ENCODE assay signal across 8 mouse cellular contexts in genomic region chr2:158795043-158795442, GRCm38 (mm10). TPM values are rescaled to one million over a fixed set of nuclear protein-coding genes. Genes with fewer than 3 reads are reported as not detected.
DNase-seq lines count a peak whose midpoint lies in the region; ATAC-seq and TF ChIP-seq lines count a peak whose summit lies in the region.

No protein-coding gene starts in this region.

- TF ChIP-seq CTCF in testis, adult 2 months (IDR thresholded peaks at IDR 0.05; ENCODE audit: control insufficient read depth, insufficient read depth, insufficient replicate concordance, low read depth, low read length): no peak

- peaks cover 6% of the 10 kb centered on the region for H3K4me1 ChIP-seq in testis, adult 2 months (ENCODE audit: control insufficient read depth, insufficient read depth, low read length)
- peaks cover 24% of the 10 kb centered on the region for H3K4me1 ChIP-seq in liver, embryonic 13.5 days (replicated peaks)

- DNase-seq in frontal cortex, postnatal 14 days (ENCODE audit: low spot score in 2 of 2): no peak
- DNase-seq in testis, postnatal 14 days (ENCODE audit: low spot score): no peak
- no peak for DNase-seq in liver, embryonic 13.5 days
- no peak for DNase-seq in right cerebral cortex, adult 18-20 months
- no peak for DNase-seq in gastrocnemius, postnatal 10 days
- no peak for DNase-seq in thymus, postnatal 10 days (ENCODE audit: low spot score in 2 of 2)

- peak overlapping the region; percentile 81 for H3K9ac ChIP-seq in liver, embryonic 13.5 days

- no peaks in the 10 kb centered on the region for H3K9me3 ChIP-seq in liver, embryonic 13.5 days (replicated peaks)

- 10% methylated on average over 15 of the region's 15 CpGs for WGBS in liver, embryonic 13.5 days (ENCODE audit: insufficient replicate concordance)

- H3K36me3 ChIP-seq in testis, adult 2 months (ENCODE audit: control insufficient read depth, insufficient read depth, low read length): no peaks in the 10 kb centered on the region
- peaks cover 6% of the 10 kb centered on the region for H3K36me3 ChIP-seq in liver, embryonic 13.5 days

- ATAC-seq in frontal cortex, adult (ENCODE audit: low TSS enrichment): peak; percentile 19; the same call in 1 of the 2 replicates
- ATAC-seq in liver, embryonic 13.5 days (ENCODE audit: low read depth): no peak

- no peaks in the 10 kb centered on the region for H3K27me3 ChIP-seq in testis, adult 2 months (ENCODE audit: control insufficient read depth, insufficient read depth, low read length)
- H3K27me3 ChIP-seq in liver, embryonic 13.5 days: no peaks in the 10 kb centered on the region

- peak overlapping the region; percentile 73 for H3K4me2 ChIP-seq in liver, embryonic 13.5 days

- H3K4me3 ChIP-seq in testis, adult 2 months (ENCODE audit: control insufficient read depth, low read depth, low read length): peak overlapping the region; percentile 91
- H3K4me3 ChIP-seq in liver, embryonic 13.5 days (replicated peaks): peak overlapping the region; percentile 87

- H3K27ac ChIP-seq in testis, adult 2 months (ENCODE audit: control insufficient read depth, insufficient read depth, low read depth, low read length): peak overlapping the region; percentile 65
- peak overlapping the region; percentile 78 for H3K27ac ChIP-seq in liver, embryonic 13.5 days

- TF ChIP-seq POLR2A in testis, adult 2 months (IDR thresholded peaks at IDR 0.05; ENCODE audit: control insufficient read depth, low read depth, low read length): no peak

RNA-seq across cellular contexts. Expression of gene Dhx35, which starts 0.4 kb away (rescaled TPM):
- 18.1 and 18.9 TPM in 2 replicates for polyA plus RNA-seq in testis, adult 2 months (2012; rRNA removed)
- polyA plus RNA-seq in liver, embryonic 13.5 days (2015; fragmentation: Nextera tagmentation; extraction: Ambion mirVana): 4.4 and 4.8 TPM in 2 replicates
- total RNA-seq in gastrocnemius, postnatal 10 days (2021): 10 to 100 TPM in 1 of 2 experiments, 1 to 10 TPM in 1; 8.2 to 12.9 TPM

RNA-seq across cellular contexts. Expression of gene Fam83d, which starts 27.1 kb away (rescaled TPM):
- 7.8 and 8.8 TPM in 2 replicates for polyA plus RNA-seq in testis, adult 2 months (2012; rRNA removed)
- 15.7 and 18.1 TPM in 2 replicates for polyA plus RNA-seq in liver, embryonic 13.5 days (2015; fragmentation: Nextera tagmentation; extraction: Ambion mirVana)
- total RNA-seq in gastrocnemius, postnatal 10 days (2021): 10 to 100 TPM in 1 of 2 experiments, 1 to 10 TPM in 1; 8.6 to 10.4 TPM
